Mouse (Mus musculus) C2C12 (cell line): Measurements from ENCODE around the gene Mcf2l. TPM values are rescaled to one million over a fixed set of nuclear protein-coding genes. Genes with fewer than 3 reads are reported as not detected.

Experiments used
- H3K27me3 ChIP-seq: one replicate; pipeline ENCODE4 v1.6.1; 2011; ENCODE audit not compliant: control insufficient read depth, insufficient read depth, insufficient read length
- H3K36me3 ChIP-seq: one replicate; pipeline ENCODE4 v1.6.1; 2011; ENCODE audit not compliant: control insufficient read depth, insufficient read depth
- H3K4me3 ChIP-seq: one replicate; pipeline ENCODE4 v1.5.1; 2011; ENCODE audit warnings: mild to moderate bottlenecking, control low read depth; ENCODE audit not compliant: poor library complexity, insufficient read depth, severe bottlenecking
- H3K79me2 ChIP-seq: one replicate; pipeline ENCODE4 v1.6.1; 2011; ENCODE audit not compliant: control insufficient read depth, insufficient read depth
- H3K79me3 ChIP-seq: one replicate; pipeline ENCODE4 v1.6.1; 2011; ENCODE audit warnings: low read depth, control low read depth
- H3ac ChIP-seq: one replicate; pipeline ENCODE3; 2011; ENCODE audit warnings: low read depth; ENCODE audit not compliant: control insufficient read depth, insufficient read length
- CEBPB ChIP-seq: IDR thresholded peaks from one replicate; pipeline ENCODE4 v1.6.1; 2011; ENCODE audit warnings: low read depth, mild to moderate bottlenecking, control low read depth, moderate library complexity
- CTCF ChIP-seq: IDR thresholded peaks from one replicate; pipeline ENCODE4 v1.5.1; 2011; ENCODE audit not compliant: control insufficient read depth, insufficient read depth, insufficient read length
- FOSL1 ChIP-seq: IDR thresholded peaks from one replicate; pipeline ENCODE4 v1.8.0; 2011; ENCODE audit warnings: mild to moderate bottlenecking, low read length; ENCODE audit not compliant: poor library complexity, insufficient read depth, severe bottlenecking
- MAX ChIP-seq: IDR thresholded peaks from one replicate; pipeline ENCODE4 v1.6.1; 2011; ENCODE audit warnings: mild to moderate bottlenecking, control low read depth
- MYOD1 ChIP-seq: IDR thresholded peaks from one replicate; pipeline ENCODE4 v1.6.1; 2011; ENCODE audit warnings: low read depth; ENCODE audit not compliant: control insufficient read depth, insufficient read length
- MYOG ChIP-seq: IDR thresholded peaks from one replicate; pipeline ENCODE4 v1.6.1; 2011; ENCODE audit not compliant: control insufficient read depth, insufficient read length; ENCODE audit errors: extremely low read depth
- USF1 ChIP-seq: IDR thresholded peaks from one replicate; pipeline ENCODE4 v1.6.1; 2011; ENCODE audit warnings: low read depth, mild to moderate bottlenecking, control low read depth, moderate library complexity
- polyA plus RNA-seq: library from polyadenylated mRNA; unstranded; fragments of >200 nt; fragmentation: generic; extraction: Trizol; gene quantifications from one replicate; pipeline ENCODE4 v1.2.1, GENCODE M21; 2012; ENCODE audit warnings: missing spikeins

Mcf2l gene
- polyA plus RNA-seq, 1 experiment, result 1.5 TPM

DNA sequence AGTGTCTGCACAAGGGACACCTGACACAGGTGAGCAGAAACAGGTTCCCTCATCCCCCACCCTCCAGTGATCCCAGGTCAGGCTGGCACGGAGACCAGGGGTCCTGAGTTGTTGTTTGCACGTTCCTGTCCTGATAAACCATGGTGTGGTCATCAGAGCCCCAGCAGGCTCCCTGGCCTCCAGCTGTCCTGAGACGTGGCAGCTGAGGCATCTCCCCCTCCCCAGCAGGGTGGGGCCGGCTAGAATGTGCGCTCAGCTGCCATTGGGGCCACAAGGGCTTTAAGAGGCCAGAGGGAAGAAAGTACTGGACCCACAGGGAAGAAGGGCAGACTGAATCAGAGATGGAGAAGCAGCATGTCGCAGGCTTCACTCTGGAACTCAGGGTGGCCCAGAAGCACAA is 79.1 kb downstream of the Mcf2l start:
- H3K36me3 ChIP-seq, result no peaks in the 10 kb centered on the region
- no peaks in the 10 kb centered on the region for H3K79me3 ChIP-seq
- H3K79me2 ChIP-seq, result no peaks in the 10 kb centered on the region
- no peak overlapping the region for H3ac ChIP-seq
- TF ChIP-seq CTCF (no peak), MYOG (no peak), MAX (no peak), CEBPB (no peak), FOSL1 (no peak), USF1 (no peak), MYOD1 (no peak)
- no peak overlapping the region for H3K4me3 ChIP-seq
- peaks cover 87% of the 10 kb centered on the region for H3K27me3 ChIP-seq

DNA sequence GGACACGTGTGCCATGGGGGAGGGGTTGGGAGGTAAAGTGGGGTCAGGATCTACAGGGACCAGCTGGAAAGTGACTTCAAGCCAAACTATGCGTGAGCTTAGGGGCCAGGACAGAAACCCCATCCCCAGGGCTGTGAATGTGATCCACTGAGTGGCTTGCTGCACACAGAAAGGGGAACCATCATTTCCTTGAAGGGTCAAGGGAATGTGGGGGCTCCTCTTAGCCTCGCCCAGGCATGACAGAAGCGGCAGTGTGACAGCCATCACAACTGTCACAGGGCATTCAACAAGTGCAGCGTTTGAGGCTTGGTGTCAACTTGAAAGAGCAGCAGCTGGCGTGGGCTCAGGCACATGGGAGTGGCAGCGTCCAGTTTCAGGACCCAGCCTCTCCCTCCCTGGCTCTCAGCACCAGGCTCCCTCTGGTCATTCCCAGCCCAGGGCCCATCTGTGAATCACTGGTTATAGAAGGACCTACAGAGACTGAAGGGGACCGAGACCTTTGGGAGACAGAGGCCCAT is 81.8 kb downstream of the Mcf2l start:
- Histone ChIP-seq H3K79me3 (no peaks in the 10 kb centered on the region), H3K79me2 (no peaks in the 10 kb centered on the region), H3K4me3 (no peak overlapping the region), H3K27me3 (peaks cover 83% of the 10 kb centered on the region), H3ac (no peak overlapping the region), H3K36me3 (no peaks in the 10 kb centered on the region)
- no peak for TF ChIP-seq MYOG
- TF ChIP-seq USF1, result no peak
- no peak for TF ChIP-seq CEBPB
- no peak for TF ChIP-seq CTCF
- TF ChIP-seq MAX, result no peak
- no peak for TF ChIP-seq MYOD1
- TF ChIP-seq FOSL1, result no peak

DNA sequence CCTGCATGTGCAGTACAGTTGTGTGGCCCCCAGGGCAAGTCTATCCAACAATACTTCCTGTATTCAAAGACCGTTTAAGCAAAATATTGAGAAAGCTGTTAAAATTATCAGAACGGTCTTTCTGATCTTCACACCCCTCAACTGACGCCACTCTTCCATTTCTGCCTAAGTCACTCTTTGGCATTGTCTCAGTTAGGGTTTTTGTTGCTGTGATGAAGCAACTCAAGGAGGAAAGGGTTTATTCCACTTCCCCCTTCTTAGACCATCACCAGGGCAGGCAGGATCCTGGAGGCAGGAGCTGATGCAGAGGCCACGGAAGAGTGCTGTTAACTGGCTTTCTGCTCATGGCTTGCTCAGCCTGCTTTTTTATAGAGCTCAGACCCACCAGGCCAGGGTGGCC is 82.3 kb downstream of the Mcf2l start:
- no peaks in the 10 kb centered on the region for H3K79me3 ChIP-seq
- no peak overlapping the region for H3K4me3 ChIP-seq
- no peaks in the 10 kb centered on the region for H3K36me3 ChIP-seq
- peaks cover 83% of the 10 kb centered on the region for H3K27me3 ChIP-seq
- no peak overlapping the region for H3ac ChIP-seq
- no peaks in the 10 kb centered on the region for H3K79me2 ChIP-seq
- TF ChIP-seq MAX, result no peak
- no peak for TF ChIP-seq CTCF
- TF ChIP-seq MYOD1, result no peak
- TF ChIP-seq MYOG, result no peak
- no peak for TF ChIP-seq FOSL1

DNA sequence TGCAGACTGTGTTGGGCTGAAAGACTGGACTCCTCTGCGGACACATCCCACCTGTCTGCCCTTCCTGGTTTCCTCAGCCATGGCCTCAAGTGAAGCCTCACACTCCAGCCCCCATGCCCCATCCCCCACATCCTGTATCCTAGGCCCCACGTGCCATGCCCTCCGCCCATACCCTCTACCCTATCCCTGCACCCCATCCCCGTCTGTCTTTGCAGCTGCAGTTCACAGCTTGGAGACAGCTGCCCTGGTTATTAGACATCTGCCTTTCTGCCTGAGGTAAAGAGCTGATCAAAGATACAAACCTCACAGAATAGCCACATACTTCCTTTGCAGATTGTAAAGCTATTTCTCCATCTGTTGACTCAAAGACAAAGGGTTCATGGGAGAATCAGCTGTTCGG is 83.3 kb downstream of the Mcf2l start:
- TF ChIP-seq MAX (no peak), CEBPB (no peak), USF1 (no peak), MYOD1 (no peak), MYOG (no peak)
- Histone ChIP-seq H3ac (no peak overlapping the region), H3K27me3 (peaks cover 75% of the 10 kb centered on the region), H3K79me2 (no peaks in the 10 kb centered on the region), H3K4me3 (no peak overlapping the region), H3K79me3 (no peaks in the 10 kb centered on the region), H3K36me3 (no peaks in the 10 kb centered on the region)

DNA sequence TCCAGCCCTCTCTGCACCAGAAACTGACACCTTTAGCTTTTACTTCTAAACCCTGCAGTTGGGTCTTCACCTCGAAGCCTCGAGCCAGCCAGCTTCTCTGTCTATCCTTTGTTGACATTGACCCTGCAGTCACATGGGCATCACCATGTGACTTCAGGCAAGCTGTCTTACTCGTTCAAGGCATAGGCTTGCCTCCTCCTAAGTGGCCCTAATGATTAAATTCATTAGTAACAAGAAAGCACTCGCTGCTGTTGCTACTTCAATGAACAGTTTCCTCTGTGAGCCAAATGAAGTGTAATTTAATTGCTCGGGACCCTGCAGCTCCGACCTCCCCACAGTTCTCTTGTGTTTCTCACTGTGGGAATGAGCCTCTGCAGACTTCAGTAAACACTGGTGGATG is 83.8 kb downstream of the Mcf2l start:
- TF ChIP-seq MYOG, result no peak
- TF ChIP-seq MYOD1, result no peak
- no peak for TF ChIP-seq FOSL1
- no peak for TF ChIP-seq CTCF
- no peak for TF ChIP-seq CEBPB
- no peak for TF ChIP-seq USF1
- no peak for TF ChIP-seq MAX
- H3K36me3 ChIP-seq, result no peaks in the 10 kb centered on the region
- H3K4me3 ChIP-seq, result no peak overlapping the region
- H3ac ChIP-seq, result no peak overlapping the region
- H3K79me2 ChIP-seq, result no peaks in the 10 kb centered on the region
- H3K79me3 ChIP-seq, result no peaks in the 10 kb centered on the region
- peaks cover 75% of the 10 kb centered on the region for H3K27me3 ChIP-seq

DNA sequence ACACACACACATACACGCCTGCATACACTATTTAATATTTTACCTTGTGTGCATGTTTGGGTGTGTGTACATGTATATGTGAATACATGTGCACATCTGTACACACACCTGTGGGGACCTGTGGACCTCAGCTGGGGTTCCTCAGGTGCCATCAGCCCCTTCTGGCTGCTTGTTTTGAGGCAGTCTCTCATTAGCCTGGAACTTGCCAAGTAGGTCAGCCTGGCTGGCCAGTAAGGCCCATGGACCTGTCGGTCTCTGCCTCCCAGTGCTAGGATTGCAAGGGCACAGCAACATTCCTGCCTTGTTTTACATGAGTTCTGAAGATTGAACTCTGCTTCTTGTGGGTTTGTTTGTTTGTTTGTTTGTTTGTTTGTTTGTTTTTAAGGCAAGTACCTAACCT is 87.0 kb downstream of the Mcf2l start:
- Histone ChIP-seq H3K4me3 (no peak overlapping the region), H3ac (no peak overlapping the region), H3K79me2 (no peaks in the 10 kb centered on the region), H3K36me3 (no peaks in the 10 kb centered on the region), H3K27me3 (peaks cover 67% of the 10 kb centered on the region), H3K79me3 (no peaks in the 10 kb centered on the region)
- no peak for TF ChIP-seq CEBPB
- no peak for TF ChIP-seq MYOG
- TF ChIP-seq MYOD1, result no peak
- TF ChIP-seq USF1, result no peak
